Mouse (Mus musculus) lung, embryonic 14.5 days (tissue): ENCODE data around the gene Hes2. TPM values are rescaled to one million over a fixed set of nuclear protein-coding genes. Genes with fewer than 3 reads are reported as not detected.

ENCODE experiments used
- ATAC-seq: fragments of 200-750 bp; cut with Nextera tagmentation; 2 replicates; pipeline ENCODE4 v1.8.0; 2017; ENCODE audit warnings: mild to moderate bottlenecking, moderate TSS enrichment, moderate library complexity; ENCODE audit not compliant: insufficient read depth
- DNase-seq: peaks from one replicate; pipeline ENCODE4 v3.0.0-alpha.2; 2015
- H3K27ac ChIP-seq: fragments of 300-500 bp; sonication (generic); 2 replicates; pipeline ENCODE4 v1.5.1; 2014; ENCODE audit warnings: low read depth, mild to moderate bottlenecking, moderate library complexity
- H3K27me3 ChIP-seq: fragments of 300-500 bp; sonication (generic); 2 replicates; pipeline ENCODE4 v1.6.1; 2014; ENCODE audit warnings: low read length, control low read depth; ENCODE audit not compliant: insufficient read depth
- H3K36me3 ChIP-seq: fragments of 300-500 bp; sonication (generic); 2 replicates; pipeline ENCODE4 v1.6.1; 2014; ENCODE audit warnings: control low read depth; ENCODE audit not compliant: insufficient read depth
- H3K4me1 ChIP-seq: fragments of 300-500 bp; sonication (generic); 2 replicates; pipeline ENCODE4 v1.6.1; 2014; ENCODE audit warnings: antibody characterized with exemption, control low read depth; ENCODE audit not compliant: insufficient read depth
- H3K4me2 ChIP-seq: fragments of 300-500 bp; sonication (generic); 2 replicates; pipeline ENCODE4 v1.6.1; 2014; ENCODE audit warnings: mild to moderate bottlenecking
- H3K4me3 ChIP-seq: fragments of 300-500 bp; sonication (generic); 2 replicates; pipeline ENCODE4 v1.5.1; 2014; ENCODE audit warnings: low read depth, low read length
- H3K9ac ChIP-seq: fragments of 300-500 bp; sonication (generic); 2 replicates; pipeline ENCODE4 v1.6.1; 2014
- H3K9me3 ChIP-seq: fragments of 300-500 bp; sonication (generic); 2 replicates; pipeline ENCODE4 v1.6.1; 2016; ENCODE audit warnings: low read depth, low read length, control low read depth
- CTCF ChIP-seq: IDR thresholded peaks from 2 replicates; pipeline ENCODE4 v1.5.1; 2016; ENCODE audit warnings: antibody characterized with exemption, low read depth
- WGBS: fragments of 180-500 bp; shearing (Covaris S2); extraction: QIAGEN DNeasy Blood & Tissue Kit; methylation state at CpG from one replicate; pipeline ENCODE4 v1.1.7; 2014; 5-methylcytosine and 5-hydroxymethylcytosine counted together
- polyA plus RNA-seq: library from polyadenylated mRNA; unstranded; fragments of >200 nt; fragmentation: Nextera tagmentation; extraction: Ambion mirVana; gene quantifications from 2 replicates; pipeline ENCODE4 v1.2.1, GENCODE M21; 2014

Hes2 gene
- polyA plus RNA-seq = 0.18 TPM in 1 of 2 replicates, not detected in the other

- 4% methylated on average over 35 of the region's 35 CpGs for WGBS
- TF ChIP-seq CTCF = no peak
- peaks cover 54% of the 10 kb centered on the region for H3K27me3 ChIP-seq
- no peak within 1 kb of the TSS for H3K9ac ChIP-seq
- DNase-seq (no peak), ATAC-seq (no peak)
- H3K4me2 ChIP-seq = peak within 1 kb of the TSS; percentile 41; the same call in 1 of the 2 replicates
- H3K4me3 ChIP-seq = peak within 1 kb of the TSS; percentile 21
- H3K27ac ChIP-seq = no peak within 1 kb of the TSS
- H3K4me1 ChIP-seq = no peaks in the 10 kb centered on the region
- H3K36me3 ChIP-seq = no peaks in the 10 kb centered on the region
- H3K9me3 ChIP-seq = no peaks in the 10 kb centered on the region
Observed at GRCm38 (mm10) chr4:152158585-152159284, at the start of gene Hes2. Gene Hes2, plus strand, starts transcription at chr4:152158867.

GRCm38 (mm10) chr4:152109509-152109908 is 49.2 kb upstream of the Hes2 start:
- 59% methylated on average over 3 of the region's 3 CpGs for WGBS
- no peak overlapping the region for H3K27ac ChIP-seq
- TF ChIP-seq CTCF = peak; percentile 27; the same call in 1 of the 2 replicates
- peak; percentile 45 for DNase-seq
- H3K4me1 ChIP-seq = no peaks in the 10 kb centered on the region; the same call in none of the 2 replicates
- peaks cover 83% of the 10 kb centered on the region for H3K36me3 ChIP-seq
- no peak overlapping the region for H3K4me2 ChIP-seq
- no peak overlapping the region for H3K4me3 ChIP-seq
- H3K9me3 ChIP-seq = no peaks in the 10 kb centered on the region
- ATAC-seq = no peak
- H3K27me3 ChIP-seq = no peaks in the 10 kb centered on the region
- no peak overlapping the region for H3K9ac ChIP-seq

- no peaks in the 10 kb centered on the region for H3K9me3 ChIP-seq
- H3K4me1 ChIP-seq = no peaks in the 10 kb centered on the region; the same call in none of the 2 replicates
- no peak overlapping the region for H3K4me3 ChIP-seq
- peaks cover 82% of the 10 kb centered on the region for H3K36me3 ChIP-seq
- WGBS = 88% methylated on average over 4 of the region's 4 CpGs
- DNase-seq (no peak), ATAC-seq (no peak)
- no peak overlapping the region for H3K27ac ChIP-seq
- H3K9ac ChIP-seq = no peak overlapping the region
- H3K4me2 ChIP-seq = no peak overlapping the region
- TF ChIP-seq CTCF = no peak
- H3K27me3 ChIP-seq = 0 out of 2 replicates have a peak, but pooled peaks cover 4% of the 10 kb centered on the region
Observed at GRCm38 (mm10) chr4:152110689-152111088, 48.0 kb upstream of the Hes2 start.

GRCm38 (mm10) chr4:152112329-152112728 is 46.3 kb upstream of the Hes2 start:
- Histone ChIP-seq H3K9me3 (no peaks in the 10 kb centered on the region), H3K36me3 (peaks cover 67% of the 10 kb centered on the region), H3K4me2 (no peak overlapping the region), H3K4me1 (no peaks in the 10 kb centered on the region; the same call in 1 of the 2 replicates), H3K4me3 (no peak overlapping the region), H3K27me3 (peaks cover 16% of the 10 kb centered on the region), H3K9ac (no peak overlapping the region), H3K27ac (no peak overlapping the region)
- DNase-seq (no peak), ATAC-seq (no peak)
- WGBS = 79% methylated on average over 9 of the region's 9 CpGs
- no peak for TF ChIP-seq CTCF

DNA sequence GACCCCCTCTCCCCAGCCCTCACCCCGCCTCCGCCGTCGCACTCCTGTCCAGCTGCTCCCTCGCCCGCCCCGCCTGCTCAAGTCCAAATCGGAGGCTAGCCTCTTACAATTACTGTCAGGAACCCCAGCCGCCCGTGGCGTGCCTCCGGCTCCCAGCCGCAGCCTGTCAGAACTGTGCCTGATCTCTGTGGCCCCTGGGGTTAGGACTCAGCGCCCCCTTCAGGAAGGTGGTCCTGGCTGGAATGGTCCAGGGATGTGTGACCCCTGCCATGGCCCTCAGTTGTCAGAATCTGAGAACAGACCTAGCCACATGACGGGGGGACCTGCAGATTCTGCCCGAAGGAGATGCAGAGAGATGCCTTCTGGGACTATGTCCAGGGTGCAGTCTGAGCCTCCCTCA is 44.6 kb upstream of the Hes2 start:
- no peak for DNase-seq
- Histone ChIP-seq H3K4me2 (no peak overlapping the region), H3K27ac (no peak overlapping the region), H3K9me3 (no peaks in the 10 kb centered on the region), H3K9ac (no peak overlapping the region), H3K36me3 (peaks cover 53% of the 10 kb centered on the region), H3K4me1 (no peaks in the 10 kb centered on the region), H3K4me3 (no peak overlapping the region), H3K27me3 (peaks cover 33% of the 10 kb centered on the region)
- 68% methylated on average over 16 of the region's 16 CpGs for WGBS
- no peak for TF ChIP-seq CTCF
- ATAC-seq = no peak

- peak; percentile 18; the same call in 1 of the 2 replicates for ATAC-seq
- Histone ChIP-seq H3K27me3 (peaks cover 53% of the 10 kb centered on the region), H3K4me1 (no peaks in the 10 kb centered on the region; the same call in 1 of the 2 replicates), H3K4me2 (peak within 1 kb of the TSS; percentile 53), H3K9ac (peak within 1 kb of the TSS; percentile 38), H3K4me3 (peak within 1 kb of the TSS; percentile 15; the same call in 1 of the 2 replicates), H3K27ac (no peak within 1 kb of the TSS), H3K9me3 (no peaks in the 10 kb centered on the region), H3K36me3 (peaks cover 37% of the 10 kb centered on the region)
- 3% methylated on average over 30 of the region's 30 CpGs for WGBS
- no peak for TF ChIP-seq CTCF
- DNase-seq = peak; percentile 37
Observed at GRCm38 (mm10) chr4:152115921-152116612, 42.6 kb upstream of the Hes2 start, which contains the start of gene Tnfrsf25. Gene Tnfrsf25, plus strand, starts transcription at chr4:152115934.

GRCm38 (mm10) chr4:152117538-152117937 is 41.1 kb upstream of the Hes2 start:
- Histone ChIP-seq H3K4me1 (no peaks in the 10 kb centered on the region; the same call in 1 of the 2 replicates), H3K27ac (no peak overlapping the region), H3K9me3 (no peaks in the 10 kb centered on the region), H3K27me3 (peaks cover 67% of the 10 kb centered on the region), H3K36me3 (peaks cover 24% of the 10 kb centered on the region), H3K4me2 (no peak overlapping the region), H3K4me3 (no peak overlapping the region), H3K9ac (no peak overlapping the region)
- WGBS = 55% methylated on average over 9 of the region's 9 CpGs
- ATAC-seq (no peak), DNase-seq (no peak)
- TF ChIP-seq CTCF = no peak
